Mouse (Mus musculus): ENCODE measurements around the gene Foxo6. TPM values are rescaled to one million over a fixed set of nuclear protein-coding genes. Genes with fewer than 3 reads are reported as not detected.

Foxo6 gene
- polyA plus RNA-seq, 1 experiment from 2014 or later: 4.4 TPM

DNA sequence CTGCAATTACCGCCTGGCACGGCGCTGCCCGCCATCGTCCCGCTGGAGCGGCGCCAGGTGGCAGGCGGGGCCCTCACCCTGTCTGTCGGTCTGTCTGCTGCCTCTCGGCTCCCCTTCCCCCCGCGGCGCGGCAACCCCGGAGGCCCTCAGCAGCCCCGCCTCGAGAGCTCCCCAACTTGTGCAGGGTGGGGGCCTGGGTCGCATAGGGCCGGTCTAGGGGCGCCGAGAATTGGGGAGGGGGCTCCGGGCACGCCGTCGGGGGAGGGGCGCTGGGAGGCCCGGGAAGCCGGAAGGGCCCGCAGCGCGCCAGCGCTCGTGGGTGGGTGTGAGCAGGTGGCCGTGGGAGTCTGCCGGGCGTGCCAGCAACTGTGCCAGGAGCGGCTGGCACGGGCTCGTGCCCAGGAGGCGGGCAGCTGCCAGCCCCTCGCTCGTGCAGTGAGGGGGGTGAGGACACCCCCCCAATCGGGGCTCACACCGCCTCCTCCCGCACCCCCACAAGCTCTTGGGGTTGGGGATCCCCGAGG lies 4.5 kb downstream of the Foxo6 start:
- WGBS: under 1% methylated on average over 42 of the region's 47 CpGs
- no peaks in the 10 kb centered on the region for H3K9me3 ChIP-seq
- ATAC-seq (replicated peaks): peak; percentile 75
- H3K36me3 ChIP-seq: no peaks in the 10 kb centered on the region
- peak overlapping the region; percentile 61 for H3K4me3 ChIP-seq
- H3K27ac ChIP-seq (replicated peaks): peak overlapping the region; percentile 97
- H3K27me3 ChIP-seq: no peaks in the 10 kb centered on the region
- H3K4me2 ChIP-seq (replicated peaks): peak overlapping the region; percentile 84
- H3K4me1 ChIP-seq: peaks cover 86% of the 10 kb centered on the region
- peak overlapping the region; percentile 97 for H3K9ac ChIP-seq (replicated peaks)

DNA sequence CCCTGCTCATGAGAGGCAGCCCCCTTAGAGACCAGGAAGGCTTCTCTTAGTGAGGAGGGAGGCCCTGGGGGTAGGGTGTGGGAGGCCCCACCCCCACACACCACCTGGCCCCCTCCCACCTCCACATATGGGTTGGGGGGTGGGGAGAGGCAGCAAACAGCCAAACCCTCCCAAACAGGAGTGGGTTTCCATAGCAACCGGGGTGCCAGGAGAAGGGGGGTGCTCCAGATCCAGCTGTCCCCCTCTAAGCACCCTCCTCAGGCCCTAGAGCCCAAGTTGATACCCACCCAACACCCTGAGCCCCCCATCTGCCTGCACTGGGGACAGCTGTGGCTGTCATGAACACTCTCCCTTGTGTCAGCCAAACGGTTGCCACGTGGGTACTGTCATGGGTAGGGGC lies 6.1 kb downstream of the Foxo6 start:
- no peaks in the 10 kb centered on the region for H3K27me3 ChIP-seq
- 0 out of 2 replicates have a peak overlapping the region, but pooled peaks have one; percentile 61 for H3K4me3 ChIP-seq
- H3K4me1 ChIP-seq: peaks cover 98% of the 10 kb centered on the region
- no peaks in the 10 kb centered on the region for H3K36me3 ChIP-seq
- peak overlapping the region; percentile 84 for H3K4me2 ChIP-seq (replicated peaks)
- 45% methylated on average over 3 of the region's 3 CpGs for WGBS
- no peak for ATAC-seq (replicated peaks)
- H3K9ac ChIP-seq (replicated peaks): no peak overlapping the region
- H3K27ac ChIP-seq (replicated peaks): peak overlapping the region; percentile 97
- H3K9me3 ChIP-seq: no peaks in the 10 kb centered on the region

DNA sequence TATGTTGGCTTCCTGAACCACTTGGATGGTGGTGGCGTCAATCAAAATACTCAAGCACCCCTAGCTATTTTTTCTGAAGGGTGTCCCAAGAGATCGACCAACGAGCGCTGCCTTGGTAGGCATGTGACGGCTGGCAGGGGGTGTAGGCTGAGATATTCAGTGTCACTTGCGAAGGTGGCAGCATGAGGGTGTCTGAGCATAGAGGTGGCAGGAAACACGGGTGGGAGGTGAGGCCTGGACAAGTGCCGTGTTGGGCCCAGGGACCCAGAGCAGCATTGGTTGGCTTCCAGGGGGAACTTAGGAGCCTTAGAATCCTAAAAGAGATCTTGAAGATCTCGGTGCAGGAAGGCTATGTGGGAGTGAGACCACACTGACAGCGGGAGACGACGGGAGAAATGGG lies 6.7 kb downstream of the Foxo6 start:
- Histone ChIP-seq H3K27ac (replicated peaks) (peak overlapping the region; percentile 97), H3K4me3 (no peak overlapping the region), H3K9me3 (no peaks in the 10 kb centered on the region), H3K36me3 (no peaks in the 10 kb centered on the region), H3K27me3 (no peaks in the 10 kb centered on the region), H3K9ac (replicated peaks) (no peak overlapping the region), H3K4me2 (replicated peaks) (peak overlapping the region; percentile 84; the same call in 1 of the 2 replicates), H3K4me1 (peaks cover 98% of the 10 kb centered on the region)
- no peak for ATAC-seq (replicated peaks)
- 72% methylated on average over 12 of the region's 12 CpGs for WGBS

DNA sequence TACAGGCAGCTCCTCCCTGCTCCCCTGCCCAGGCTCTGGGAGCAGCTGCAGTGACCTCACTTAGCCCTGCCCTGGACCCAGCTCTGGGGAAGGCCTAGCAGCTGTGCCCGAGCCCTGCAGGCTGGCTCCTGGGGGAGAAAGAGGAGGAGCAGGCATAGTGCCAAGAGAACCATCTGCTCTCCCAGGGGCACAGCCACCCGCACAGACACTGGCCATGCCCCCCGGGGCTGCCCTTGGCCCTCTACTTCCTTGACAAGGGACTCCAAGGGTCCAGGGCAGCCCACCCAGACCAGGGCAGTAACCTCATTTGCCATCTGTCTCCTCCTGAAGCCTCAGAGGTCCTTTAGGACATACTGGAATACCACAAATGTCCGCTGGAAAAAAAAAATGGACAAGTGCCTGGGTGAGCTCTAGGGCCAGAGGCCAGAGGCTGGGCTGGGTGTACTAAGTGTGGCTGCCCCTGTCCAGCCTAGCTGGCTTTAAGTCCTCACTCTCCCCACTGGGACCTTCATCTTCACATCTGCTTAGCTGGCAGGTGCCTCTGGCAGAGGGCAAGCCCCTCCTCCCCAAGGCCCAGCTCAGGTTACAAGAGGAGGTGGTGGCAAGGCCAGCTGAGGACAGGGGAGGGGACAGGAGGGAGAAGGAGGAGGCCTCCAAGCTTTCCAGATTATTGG lies 9.8 kb downstream of the Foxo6 start:
- Histone ChIP-seq H3K9ac (replicated peaks) (peak overlapping the region; percentile 29; the same call in 1 of the 2 replicates), H3K9me3 (no peaks in the 10 kb centered on the region), H3K27me3 (no peaks in the 10 kb centered on the region), H3K4me3 (no peak overlapping the region), H3K4me1 (peaks cover 99% of the 10 kb centered on the region), H3K4me2 (replicated peaks) (no peak overlapping the region), H3K27ac (replicated peaks) (peak overlapping the region; percentile 66), H3K36me3 (no peaks in the 10 kb centered on the region)
- ATAC-seq (replicated peaks): peak; percentile 34; the same call in 1 of the 2 replicates
- WGBS: 11% methylated on average over 4 of the region's 4 CpGs

DNA sequence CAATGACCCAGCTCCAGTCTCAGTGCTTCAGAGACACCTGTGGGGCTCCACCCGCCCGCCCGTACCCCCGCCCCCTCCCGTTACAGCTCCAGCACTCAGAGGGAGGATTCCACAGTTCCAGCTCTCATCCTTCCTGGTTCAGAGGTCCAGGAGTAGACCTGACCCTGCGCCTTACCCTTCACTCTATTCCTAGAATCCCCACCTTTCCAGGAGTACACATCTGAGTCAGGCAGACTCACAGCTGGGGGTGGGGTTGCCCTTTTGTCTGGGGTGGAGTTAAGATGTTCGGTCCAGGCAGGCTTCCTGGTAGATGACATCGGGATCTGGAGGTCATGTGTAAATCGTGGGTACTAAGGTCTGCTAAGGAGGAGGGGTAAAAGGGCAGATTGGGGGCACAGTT lies 11.7 kb downstream of the Foxo6 start:
- H3K4me2 ChIP-seq (replicated peaks): no peak overlapping the region
- ATAC-seq (replicated peaks): no peak
- H3K27me3 ChIP-seq: no peaks in the 10 kb centered on the region
- no peak overlapping the region for H3K4me3 ChIP-seq
- no peak overlapping the region for H3K27ac ChIP-seq (replicated peaks)
- no peaks in the 10 kb centered on the region for H3K36me3 ChIP-seq
- no peak overlapping the region for H3K9ac ChIP-seq (replicated peaks)
- H3K9me3 ChIP-seq: no peaks in the 10 kb centered on the region
- peaks cover 99% of the 10 kb centered on the region for H3K4me1 ChIP-seq
- WGBS: 74% methylated on average over 9 of the region's 9 CpGs

DNA sequence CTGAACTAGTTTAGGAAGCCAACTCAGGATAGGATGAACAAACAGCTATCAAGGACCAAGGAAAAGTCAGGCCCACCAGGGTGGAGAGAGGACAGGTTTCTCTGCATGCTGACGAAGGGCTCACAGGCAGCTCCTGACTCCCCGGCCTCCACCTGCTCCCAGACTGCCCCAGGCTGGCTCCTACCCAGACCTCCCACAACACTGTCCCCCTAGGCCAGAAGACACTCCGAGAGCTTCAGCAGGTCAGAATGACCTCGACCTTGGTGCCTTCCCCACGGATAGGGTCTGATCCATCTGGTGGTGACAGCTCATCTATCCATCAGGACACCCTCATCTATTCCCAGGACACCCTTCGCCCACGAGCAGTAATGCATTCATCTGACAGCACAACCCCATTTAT lies 13.6 kb downstream of the Foxo6 start:
- no peaks in the 10 kb centered on the region for H3K27me3 ChIP-seq
- no peak overlapping the region for H3K9ac ChIP-seq (replicated peaks)
- WGBS: 58% methylated on average over 7 of the region's 7 CpGs
- H3K9me3 ChIP-seq: no peaks in the 10 kb centered on the region
- H3K4me3 ChIP-seq: no peak overlapping the region
- ATAC-seq (replicated peaks): no peak
- H3K36me3 ChIP-seq: no peaks in the 10 kb centered on the region
- no peak overlapping the region; the same call in 1 of the 2 replicates for H3K27ac ChIP-seq (replicated peaks)
- no peak overlapping the region for H3K4me2 ChIP-seq (replicated peaks)
- H3K4me1 ChIP-seq: peaks cover 100% of the 10 kb centered on the region

DNA sequence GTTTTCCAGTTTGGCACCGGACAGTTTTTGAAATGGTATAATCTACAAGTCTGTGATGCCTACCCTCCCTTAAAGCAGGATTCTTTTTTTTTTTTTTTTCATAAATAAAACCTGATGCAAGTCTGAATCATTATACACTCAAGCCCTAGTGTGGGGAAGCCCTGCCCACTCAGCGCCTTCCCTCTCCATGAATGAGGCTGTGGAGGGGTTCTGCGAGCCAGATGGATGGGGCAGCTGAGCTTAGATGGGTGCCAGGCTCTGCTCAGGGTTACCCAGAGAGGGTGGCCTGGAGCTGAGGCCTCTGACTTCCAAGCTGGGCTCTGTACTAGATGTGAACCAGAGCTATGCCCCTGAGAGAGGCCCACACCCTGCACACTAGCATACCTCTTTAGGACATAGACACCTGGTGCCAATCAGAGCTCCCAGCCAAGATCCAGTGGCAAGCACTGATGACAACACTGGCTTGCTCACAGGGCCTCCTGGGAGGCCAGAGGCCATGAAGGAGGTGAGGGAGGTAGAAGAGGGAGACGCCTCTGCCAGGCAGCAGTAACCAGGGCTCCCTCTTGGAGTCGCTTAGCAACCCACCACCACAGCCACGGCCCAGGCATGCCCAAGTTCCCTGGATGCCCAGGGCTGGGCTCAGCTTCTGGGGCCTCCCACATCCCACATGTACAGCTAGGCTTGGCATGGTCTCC lies 15.1 kb downstream of the Foxo6 start:
- Histone ChIP-seq H3K36me3 (no peaks in the 10 kb centered on the region), H3K4me3 (no peak overlapping the region), H3K4me2 (replicated peaks) (no peak overlapping the region), H3K4me1 (peaks cover 100% of the 10 kb centered on the region), H3K9ac (replicated peaks) (no peak overlapping the region; the same call in 1 of the 2 replicates), H3K27me3 (no peaks in the 10 kb centered on the region), H3K9me3 (no peaks in the 10 kb centered on the region), H3K27ac (replicated peaks) (peak overlapping the region; percentile 70)
- ATAC-seq (replicated peaks): peak; percentile 45
- WGBS: 53% methylated on average over 6 of the region's 6 CpGs

DNA sequence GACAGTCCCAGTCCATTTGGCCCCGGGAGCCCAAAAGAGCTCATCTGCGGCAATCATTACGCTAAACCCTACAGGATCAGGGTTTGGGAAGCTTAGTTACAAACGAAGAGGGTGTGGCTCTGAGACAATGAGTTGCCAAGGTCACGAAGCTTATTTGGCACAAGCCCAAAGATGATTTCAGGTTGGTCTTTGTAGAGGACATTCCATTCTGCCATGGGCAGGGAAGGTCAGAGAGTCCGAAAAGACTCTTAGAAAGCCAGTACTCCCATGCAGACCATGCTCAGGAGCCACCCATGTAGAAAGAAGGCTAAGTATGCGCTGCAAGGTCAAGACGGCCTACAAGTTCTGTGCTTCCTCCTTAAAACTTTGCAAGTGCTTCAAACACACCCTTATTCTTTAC lies 15.9 kb downstream of the Foxo6 start:
- Histone ChIP-seq H3K9ac (replicated peaks) (no peak overlapping the region), H3K4me3 (no peak overlapping the region), H3K27ac (replicated peaks) (0 out of 2 replicates have a peak overlapping the region, but pooled peaks have one; percentile 66), H3K4me2 (replicated peaks) (no peak overlapping the region), H3K27me3 (no peaks in the 10 kb centered on the region), H3K36me3 (no peaks in the 10 kb centered on the region), H3K4me1 (peaks cover 99% of the 10 kb centered on the region), H3K9me3 (no peaks in the 10 kb centered on the region)
- ATAC-seq (replicated peaks): no peak
- 40% methylated on average over 8 of the region's 8 CpGs for WGBS

DNA sequence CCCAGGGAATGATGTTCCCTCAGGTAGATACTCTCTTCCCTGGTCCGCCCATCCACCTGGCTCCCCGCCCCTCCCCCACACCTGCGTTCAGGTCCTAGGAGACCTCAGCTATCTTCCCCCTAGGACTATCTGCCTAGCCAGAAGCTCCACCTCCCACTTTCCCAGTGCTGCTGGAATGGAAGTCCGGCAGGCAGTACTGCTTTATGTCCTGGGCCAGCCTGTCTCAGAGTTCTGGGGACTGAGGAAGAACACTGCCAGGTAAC lies 16.3 kb downstream of the Foxo6 start:
- H3K4me2 ChIP-seq (replicated peaks): no peak overlapping the region
- H3K27ac ChIP-seq (replicated peaks): peak overlapping the region; percentile 66; the same call in 1 of the 2 replicates
- 47% methylated on average over 4 of the region's 4 CpGs for WGBS
- H3K4me1 ChIP-seq: peaks cover 97% of the 10 kb centered on the region
- H3K4me3 ChIP-seq: no peak overlapping the region
- H3K9ac ChIP-seq (replicated peaks): 0 out of 2 replicates have a peak overlapping the region, but pooled peaks have one; percentile 2
- no peaks in the 10 kb centered on the region for H3K36me3 ChIP-seq
- no peaks in the 10 kb centered on the region for H3K27me3 ChIP-seq
- ATAC-seq (replicated peaks): no peak
- no peaks in the 10 kb centered on the region for H3K9me3 ChIP-seq

DNA sequence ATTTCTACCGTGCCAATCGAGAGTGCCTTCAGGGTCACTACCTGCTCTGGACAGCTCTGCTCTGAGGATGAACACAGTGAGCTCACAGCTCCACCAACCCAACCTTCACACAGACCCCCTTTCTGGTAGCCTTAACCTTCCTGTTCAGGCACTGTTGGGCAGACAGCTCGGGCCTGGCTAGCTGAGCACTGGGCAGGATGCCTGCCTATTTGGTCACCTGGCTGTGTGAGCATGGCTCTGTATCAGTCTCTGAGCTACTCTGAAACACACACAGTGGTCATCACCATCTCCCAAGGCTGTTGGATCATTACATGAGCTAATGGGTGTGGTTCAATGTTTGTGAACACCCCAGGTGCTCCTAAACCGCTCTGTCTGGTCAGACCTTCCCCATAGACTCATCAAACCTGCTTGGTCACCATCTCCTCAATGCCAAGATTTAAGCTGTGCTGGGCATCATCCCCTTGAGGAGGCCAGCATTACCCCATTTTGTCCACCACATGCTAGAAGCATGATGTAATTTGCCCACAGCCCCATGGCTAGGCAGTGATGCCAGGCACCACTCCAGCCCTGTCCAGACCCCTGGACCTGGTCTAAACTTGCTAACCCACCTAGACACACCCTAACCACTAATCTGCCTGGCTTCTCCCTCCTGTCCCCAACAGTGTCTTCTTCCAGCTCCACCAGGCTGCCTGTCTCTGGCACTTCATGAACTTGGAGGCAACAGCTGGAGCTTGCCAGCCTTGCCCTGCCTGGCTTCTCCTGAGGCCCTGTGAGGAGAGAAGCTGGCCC lies 16.8 kb downstream of the Foxo6 start:
- 61% methylated on average over 4 of the region's 4 CpGs for WGBS
- 0 out of 2 replicates have a peak overlapping the region, but pooled peaks have one; percentile 2 for H3K9ac ChIP-seq (replicated peaks)
- peaks cover 97% of the 10 kb centered on the region for H3K4me1 ChIP-seq
- H3K27me3 ChIP-seq: no peaks in the 10 kb centered on the region
- no peak overlapping the region for H3K4me2 ChIP-seq (replicated peaks)
- no peaks in the 10 kb centered on the region for H3K9me3 ChIP-seq
- H3K4me3 ChIP-seq: no peak overlapping the region
- no peak for ATAC-seq (replicated peaks)
- peak overlapping the region; percentile 66 for H3K27ac ChIP-seq (replicated peaks)
- H3K36me3 ChIP-seq: no peaks in the 10 kb centered on the region

DNA sequence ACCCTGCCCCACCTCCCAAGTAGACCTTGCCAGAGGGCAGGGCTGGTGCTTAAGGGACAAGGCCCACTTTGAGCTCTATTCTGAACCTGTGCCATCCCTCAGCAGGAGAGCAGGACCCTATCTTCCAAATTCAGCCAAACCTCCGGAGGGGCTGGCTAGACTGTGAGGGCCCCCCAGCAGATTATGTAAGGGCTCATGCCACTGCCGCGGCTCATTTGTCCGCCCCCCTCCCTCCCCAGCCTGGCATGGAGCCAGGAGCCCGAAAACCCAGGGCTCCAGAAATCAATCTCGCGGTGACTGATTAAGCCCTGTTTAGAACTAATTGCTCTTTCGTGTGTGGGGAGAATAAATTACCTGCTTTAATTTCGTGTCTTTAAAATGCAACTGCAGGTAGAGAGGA lies 17.7 kb downstream of the Foxo6 start:
- Histone ChIP-seq H3K4me3 (no peak overlapping the region), H3K27ac (replicated peaks) (peak overlapping the region; percentile 66), H3K9me3 (no peaks in the 10 kb centered on the region), H3K36me3 (no peaks in the 10 kb centered on the region), H3K4me2 (replicated peaks) (peak overlapping the region; percentile 48), H3K9ac (replicated peaks) (0 out of 2 replicates have a peak overlapping the region, but pooled peaks have one; percentile 12), H3K27me3 (no peaks in the 10 kb centered on the region), H3K4me1 (peaks cover 97% of the 10 kb centered on the region)
- 4% methylated on average over 9 of the region's 9 CpGs for WGBS
- ATAC-seq (replicated peaks): no peak
